Mouse (Mus musculus) liver, adult 2 months (tissue): ENCODE measurements at regions not wholly inside any gene's neighbourhood (a gene's known extent, or its start where the extent isn't known, plus 50 kb on each side); places are given as distances from the start of the nearest gene placed in this dataset.

ENCODE experiments used
- CTCF ChIP-seq: fragments of 200-500 bp; IDR thresholded peaks from 2 replicates; pipeline ENCODE4 v1.5.1; 2011; ENCODE audit warnings: low read depth, low read length, control low read depth
- POLR2A ChIP-seq: fragments of 200-500 bp; IDR thresholded peaks from 2 replicates; pipeline ENCODE4 v1.6.1; 2011; ENCODE audit warnings: low read length, control low read depth; ENCODE audit not compliant: insufficient read depth; ENCODE audit errors: extremely low read depth

DNA sequence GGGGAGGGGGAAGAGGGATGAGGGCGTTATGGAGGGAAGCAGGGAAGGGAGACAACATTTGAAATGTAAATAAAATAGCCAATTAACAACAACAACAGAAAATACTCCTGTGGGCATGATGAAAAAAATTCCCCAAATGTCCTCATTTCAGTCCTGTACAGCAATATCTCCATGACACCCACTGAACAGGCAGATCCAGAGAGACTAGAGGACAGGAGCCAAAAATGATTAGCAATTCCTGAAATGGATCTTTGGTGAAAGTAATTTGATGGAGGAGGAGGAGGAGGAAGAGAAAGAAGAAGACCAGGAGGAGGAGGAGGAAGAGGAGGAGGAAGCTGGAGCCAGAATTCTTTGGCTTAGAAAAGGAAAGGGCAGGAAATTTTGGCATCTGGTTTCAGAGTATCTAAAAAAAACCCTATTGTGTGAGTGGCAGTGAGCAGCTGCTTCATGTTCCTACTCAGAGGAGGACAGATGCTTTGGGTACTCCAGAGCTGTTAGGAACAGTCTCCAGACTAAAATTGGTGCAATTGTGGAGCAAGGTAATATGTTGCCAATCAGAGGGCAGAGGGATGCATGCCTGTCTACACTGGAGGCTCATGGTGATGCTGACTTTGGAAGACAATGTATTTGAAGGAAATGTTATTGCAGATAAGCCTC, 66.5 kb upstream of the Efna5 start:
- no peak for TF ChIP-seq CTCF
- TF ChIP-seq POLR2A, result no peak
